Mouse (Mus musculus) lung, embryonic 16.5 days (tissue): ENCODE measurements around the gene AU021092. TPM values are rescaled to one million over a fixed set of nuclear protein-coding genes. Genes with fewer than 3 reads are reported as not detected.
A peak's percentile ranks its signal among the peaks of the same experiment; 100 is the strongest.

ENCODE experiments used
- ATAC-seq: fragments of 200-750 bp; cut with Nextera tagmentation; 2 replicates; pipeline ENCODE4 v1.8.0; 2017; ENCODE audit warnings: low read depth, mild to moderate bottlenecking, moderate library complexity
- H3K27ac ChIP-seq: fragments of 300-500 bp; sonication (generic); 2 replicates; pipeline ENCODE4 v1.5.1; 2014; ENCODE audit warnings: mild to moderate bottlenecking, control low read depth, low read length
- H3K27me3 ChIP-seq: fragments of 300-500 bp; sonication (generic); 2 replicates; pipeline ENCODE4 v1.6.1; 2014; ENCODE audit warnings: low read depth, low read length, mixed read lengths; ENCODE audit not compliant: control insufficient read depth, insufficient read depth
- H3K36me3 ChIP-seq: fragments of 300-500 bp; sonication (generic); 2 replicates; pipeline ENCODE4 v1.6.1; 2014; ENCODE audit warnings: low read length; ENCODE audit not compliant: control insufficient read depth, insufficient read depth
- H3K4me1 ChIP-seq: fragments of 300-500 bp; sonication (generic); replicated peaks from 2 replicates; pipeline ENCODE4 v1.6.1; 2014; ENCODE audit warnings: low read length, mixed read lengths; ENCODE audit not compliant: control insufficient read depth, insufficient read depth
- H3K4me2 ChIP-seq: fragments of 300-500 bp; sonication (generic); 2 replicates; pipeline ENCODE4 v1.6.1; 2014; ENCODE audit warnings: low read depth, low read length, control low read depth
- H3K4me3 ChIP-seq: fragments of 300-500 bp; sonication (generic); 2 replicates; pipeline ENCODE4 v1.5.1; 2014; ENCODE audit warnings: mild to moderate bottlenecking, low read length, control low read depth
- H3K9ac ChIP-seq: fragments of 300-500 bp; sonication (generic); 2 replicates; pipeline ENCODE4 v1.6.1; 2014; ENCODE audit warnings: low read length, control low read depth
- H3K9me3 ChIP-seq: fragments of 300-500 bp; sonication (generic); 2 replicates; pipeline ENCODE4 v1.6.1; 2016; ENCODE audit warnings: low read length; ENCODE audit not compliant: control insufficient read depth
- WGBS: fragments of 180-500 bp; shearing (Covaris S2); extraction: QIAGEN DNeasy Blood & Tissue Kit; methylation state at CpG from one replicate; pipeline ENCODE4 v1.1.7; 2014; 5-methylcytosine and 5-hydroxymethylcytosine counted together
- polyA plus RNA-seq: library from polyadenylated mRNA; unstranded; fragments of >200 nt; fragmentation: Nextera tagmentation; extraction: Ambion mirVana; gene quantifications from 2 replicates; pipeline ENCODE4 v1.2.1, GENCODE M21; 2015

AU021092 gene
- polyA plus RNA-seq, 1 experiment from 2014 or later, result 60.9 TPM

DNA sequence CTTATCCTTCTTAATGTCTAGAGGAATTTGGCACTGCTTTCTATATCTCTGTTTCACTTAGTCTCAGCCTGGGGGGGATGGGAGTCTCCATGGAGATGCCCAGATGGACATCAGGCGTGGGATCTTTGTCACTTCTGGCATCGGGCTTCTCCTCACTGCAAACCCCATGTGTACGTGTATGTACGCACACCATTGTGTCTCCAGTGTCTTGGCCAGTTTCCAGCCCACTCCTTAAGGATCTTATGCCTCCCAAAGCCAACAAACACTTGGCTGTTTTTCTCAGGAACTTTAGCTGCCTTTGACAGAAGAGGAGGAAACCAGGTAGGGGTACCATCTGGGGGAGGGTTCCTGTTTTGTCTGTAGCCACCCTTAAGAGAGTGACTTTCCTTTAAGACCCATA is 696 bp downstream of the AU021092 start:
- ATAC-seq, result peak; percentile 64
- Histone ChIP-seq H3K27ac (peak overlapping the region; percentile 79), H3K36me3 (no peaks in the 10 kb centered on the region), H3K9me3 (no peaks in the 10 kb centered on the region), H3K27me3 (no peaks in the 10 kb centered on the region), H3K4me3 (peak overlapping the region; percentile 25), H3K9ac (no peak overlapping the region), H3K4me2 (peak overlapping the region; percentile 44), H3K4me1 (0 out of 2 replicates have a peak, but pooled peaks cover 4% of the 10 kb centered on the region)
- 25% methylated on average over 4 of the region's 4 CpGs for WGBS

DNA sequence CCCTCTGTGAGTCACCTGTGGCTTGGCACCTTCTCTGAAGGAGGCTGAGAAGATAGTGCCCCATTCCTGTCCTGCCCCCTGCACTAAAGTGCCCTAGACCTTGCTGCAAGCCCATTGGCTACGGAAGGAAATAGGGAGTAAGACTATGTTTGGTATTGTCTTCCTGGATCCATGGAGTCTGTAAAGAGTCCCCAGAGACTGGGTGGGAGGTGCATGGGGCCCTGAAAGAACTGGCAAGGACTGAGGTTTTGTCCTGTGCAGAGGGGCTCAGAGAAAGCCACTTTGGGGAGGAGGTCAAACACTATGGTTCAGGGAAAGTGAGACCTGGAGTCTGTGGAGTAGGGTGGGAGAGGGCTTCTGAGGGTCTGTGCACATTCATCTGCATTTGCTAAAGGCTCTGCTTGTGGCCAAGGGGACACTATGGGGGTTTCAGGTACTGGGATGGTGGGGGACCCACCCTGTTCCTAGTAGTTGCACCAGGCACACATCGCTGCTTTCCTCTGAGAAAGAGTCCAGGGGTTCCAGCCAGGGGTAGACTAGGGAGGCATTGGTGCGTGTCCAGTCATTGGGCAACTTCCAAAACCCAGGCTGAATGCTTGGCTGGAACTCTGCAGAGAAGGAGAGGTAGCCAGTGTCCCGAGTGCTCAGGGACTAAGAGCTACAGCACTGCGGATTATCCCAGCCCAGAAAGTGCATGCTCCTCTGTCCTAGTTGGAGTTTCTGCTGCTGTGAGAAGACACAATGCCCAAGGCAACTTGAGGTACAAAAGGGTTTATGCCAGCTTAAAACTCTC is 4.6 kb downstream of the AU021092 start:
- no peaks in the 10 kb centered on the region for H3K9me3 ChIP-seq
- H3K36me3 ChIP-seq, result no peaks in the 10 kb centered on the region
- H3K4me2 ChIP-seq, result no peak overlapping the region
- no peak overlapping the region for H3K9ac ChIP-seq
- ATAC-seq, result no peak
- 0 out of 2 replicates have a peak, but pooled peaks cover 4% of the 10 kb centered on the region for H3K4me1 ChIP-seq
- no peaks in the 10 kb centered on the region for H3K27me3 ChIP-seq
- no peak overlapping the region for H3K27ac ChIP-seq
- H3K4me3 ChIP-seq, result no peak overlapping the region
- WGBS, result 64% methylated on average over 5 of the region's 5 CpGs

DNA sequence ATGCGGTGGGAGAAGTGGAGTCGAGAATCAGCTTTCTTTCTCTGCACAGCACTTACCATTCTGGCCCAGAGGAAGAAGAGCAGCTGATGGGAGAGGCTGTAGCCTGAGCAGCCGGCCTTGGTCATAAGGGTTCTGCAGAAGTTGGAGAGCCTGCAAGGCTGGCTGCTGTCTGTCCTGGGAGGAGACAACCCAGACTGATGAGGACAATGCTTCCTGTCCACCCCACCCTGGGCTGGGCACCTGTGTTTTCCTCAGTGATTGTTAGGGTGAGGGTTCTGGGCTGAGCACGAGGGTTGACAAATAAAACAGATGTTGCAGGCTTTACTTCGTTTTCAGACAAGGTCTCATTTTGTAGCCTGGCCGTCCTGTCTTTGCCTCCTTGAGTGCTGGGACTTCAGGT is 5.4 kb downstream of the AU021092 start:
- 33% methylated on average over 6 of the region's 6 CpGs for WGBS
- H3K27me3 ChIP-seq, result no peaks in the 10 kb centered on the region
- no peak for ATAC-seq

GRCm38 (mm10) chr16:5214126-5214525 is 8.0 kb downstream of the AU021092 start:
- Histone ChIP-seq H3K4me3 (no peak overlapping the region), H3K27me3 (no peaks in the 10 kb centered on the region), H3K36me3 (no peaks in the 10 kb centered on the region), H3K4me1 (no peaks in the 10 kb centered on the region), H3K9ac (no peak overlapping the region), H3K4me2 (no peak overlapping the region), H3K9me3 (no peaks in the 10 kb centered on the region), H3K27ac (no peak overlapping the region)
- ATAC-seq, result no peak
- WGBS, result 82% methylated on average over 2 of the region's 2 CpGs

More for the DNA sequence above, 5.4 kb downstream of the AU021092 start:
- H3K4me1 ChIP-seq, result 0 out of 2 replicates have a peak, but pooled peaks cover 1% of the 10 kb centered on the region
- no peak overlapping the region for H3K9ac ChIP-seq
- H3K9me3 ChIP-seq, result no peaks in the 10 kb centered on the region
- H3K36me3 ChIP-seq, result no peaks in the 10 kb centered on the region
- H3K4me2 ChIP-seq, result no peak overlapping the region
- H3K27ac ChIP-seq, result no peak overlapping the region
- H3K4me3 ChIP-seq, result no peak overlapping the region

GRCm38 (mm10) chr16:5212150-5212549 is 9.9 kb downstream of the AU021092 start:
- Histone ChIP-seq H3K36me3 (no peaks in the 10 kb centered on the region), H3K9me3 (no peaks in the 10 kb centered on the region), H3K4me1 (no peaks in the 10 kb centered on the region), H3K4me2 (no peak overlapping the region), H3K27ac (no peak overlapping the region), H3K4me3 (no peak overlapping the region), H3K9ac (no peak overlapping the region), H3K27me3 (no peaks in the 10 kb centered on the region)
- no peak for ATAC-seq
- WGBS, result 86% methylated on average over 3 of the region's 3 CpGs

- Histone ChIP-seq H3K36me3 (no peaks in the 10 kb centered on the region), H3K4me1 (no peaks in the 10 kb centered on the region), H3K4me3 (no peak overlapping the region), H3K9ac (no peak overlapping the region), H3K9me3 (no peaks in the 10 kb centered on the region), H3K27ac (no peak overlapping the region), H3K4me2 (no peak overlapping the region), H3K27me3 (no peaks in the 10 kb centered on the region)
- WGBS, result 69% methylated on average over 2 of the region's 2 CpGs
- ATAC-seq, result no peak
Observed at GRCm38 (mm10) chr16:5210365-5210764, 11.7 kb downstream of the AU021092 start.

- WGBS, result 71% methylated on average over 5 of the region's 5 CpGs
- no peaks in the 10 kb centered on the region for H3K36me3 ChIP-seq
- no peak for ATAC-seq
- H3K4me3 ChIP-seq, result no peak overlapping the region
- H3K9ac ChIP-seq, result no peak overlapping the region
- peaks cover 5% of the 10 kb centered on the region for H3K4me1 ChIP-seq
- no peak overlapping the region for H3K4me2 ChIP-seq
- no peaks in the 10 kb centered on the region for H3K27me3 ChIP-seq
- no peak overlapping the region for H3K27ac ChIP-seq
- H3K9me3 ChIP-seq, result no peaks in the 10 kb centered on the region
Observed at GRCm38 (mm10) chr16:5206051-5206450, 16.0 kb downstream of the AU021092 start.

DNA sequence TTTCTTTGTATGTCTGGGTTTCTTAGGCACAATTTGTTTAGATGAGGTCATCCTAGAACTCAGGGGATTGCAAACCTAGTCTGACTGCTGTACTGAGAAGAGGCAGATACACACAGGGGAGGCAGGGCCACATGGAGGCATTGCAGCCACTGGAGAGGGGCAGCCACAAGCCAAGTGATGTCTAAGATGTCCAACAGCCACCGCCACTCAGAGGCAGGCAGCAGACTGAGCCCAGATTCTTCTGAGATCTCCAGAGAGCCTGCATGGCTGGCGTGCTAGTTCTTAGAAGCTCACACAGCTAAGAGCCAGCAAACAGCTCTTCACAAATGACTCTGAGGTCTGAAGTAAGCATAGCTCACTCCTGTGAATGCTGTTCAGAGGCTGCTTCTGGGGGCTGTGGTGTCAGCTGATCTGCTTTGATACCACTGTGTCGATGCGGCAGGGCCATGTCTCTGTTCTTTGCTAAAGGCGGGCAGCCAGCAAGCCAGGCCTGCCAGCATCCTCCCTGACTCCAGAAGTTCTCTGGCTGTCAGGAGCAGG is 16.6 kb downstream of the AU021092 start:
- no peaks in the 10 kb centered on the region for H3K27me3 ChIP-seq
- no peaks in the 10 kb centered on the region for H3K36me3 ChIP-seq
- peaks cover 5% of the 10 kb centered on the region for H3K4me1 ChIP-seq
- 77% methylated on average over 5 of the region's 5 CpGs for WGBS
- ATAC-seq, result no peak
- H3K27ac ChIP-seq, result no peak overlapping the region
- no peak overlapping the region for H3K4me2 ChIP-seq
- no peaks in the 10 kb centered on the region for H3K9me3 ChIP-seq
- H3K9ac ChIP-seq, result no peak overlapping the region
- H3K4me3 ChIP-seq, result no peak overlapping the region

DNA sequence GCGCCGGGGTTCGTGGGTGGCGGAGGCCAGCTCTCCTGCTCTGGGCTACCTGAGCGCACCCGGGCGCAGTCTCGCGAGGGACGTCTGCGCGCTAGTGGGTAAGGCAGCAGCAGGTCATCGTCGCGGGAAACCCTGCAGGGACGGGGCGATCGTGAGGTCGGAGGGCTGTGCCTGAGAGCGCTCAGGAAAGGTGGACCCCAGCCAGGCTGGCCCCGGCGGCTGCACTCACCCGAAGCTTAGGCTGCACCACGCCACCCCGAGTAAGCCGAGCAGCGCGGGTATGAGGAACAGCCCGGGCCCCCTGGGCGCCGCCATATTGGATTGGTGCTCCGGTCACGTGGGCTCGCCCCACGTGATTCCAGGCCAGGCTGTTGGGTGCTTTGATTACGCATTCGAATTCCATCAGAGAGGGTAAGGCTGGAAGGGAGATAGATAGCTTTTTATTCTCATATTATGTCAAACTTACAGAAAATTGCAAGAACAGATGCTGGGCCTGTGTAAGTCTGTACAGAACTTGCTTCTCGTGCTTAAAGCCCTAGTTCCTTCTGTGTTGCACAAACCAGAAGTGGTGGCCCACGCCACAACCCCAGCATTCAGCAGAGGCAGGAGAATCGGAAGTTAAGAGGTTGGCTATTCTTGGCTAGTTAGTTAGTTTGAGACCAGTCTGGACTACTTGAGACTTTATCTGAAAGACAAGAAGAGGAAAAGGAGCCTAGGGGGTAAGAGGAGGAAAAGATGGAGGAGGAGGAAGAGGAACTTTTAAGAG is 18.2 kb downstream of the AU021092 start, which contains the start of gene Nagpa:
Nagpa (minus strand) TSS at position 345 of the 766 bp plus-strand sequence.
- peak; percentile 91 for ATAC-seq
- H3K4me3 ChIP-seq, result peak within 1 kb of the TSS; percentile 83
- peak within 1 kb of the TSS; percentile 71 for H3K9ac ChIP-seq
- H3K27me3 ChIP-seq, result no peaks in the 10 kb centered on the region
- WGBS, result 3% methylated on average over 40 of the region's 40 CpGs
- H3K36me3 ChIP-seq, result no peaks in the 10 kb centered on the region
- peak within 1 kb of the TSS; percentile 98 for H3K4me2 ChIP-seq
- H3K27ac ChIP-seq, result no peak within 1 kb of the TSS
- peaks cover 5% of the 10 kb centered on the region for H3K4me1 ChIP-seq
- no peaks in the 10 kb centered on the region for H3K9me3 ChIP-seq
